Mouse (Mus musculus) limb, embryonic 15.5 days (tissue): ENCODE results near the gene Zp3r. TPM values are rescaled to one million over a fixed set of nuclear protein-coding genes. Genes with fewer than 3 reads are reported as not detected.
"Not testable (repeated sequence)": the region's sequence is repeated elsewhere in the genome, so short reads cannot be mapped to it uniquely, and the experiment has no call there.

Experiments
- ATAC-seq: fragments of 200-750 bp; cut with Nextera tagmentation; 2 replicates; pipeline ENCODE4 v1.8.0; 2017; ENCODE audit warnings: low read depth, moderate TSS enrichment; ENCODE audit not compliant: insufficient number of reproducible peaks, low FRiP score, low TSS enrichment
- H3K27ac ChIP-seq: fragments of 300-500 bp; sonication (generic); 2 replicates; pipeline ENCODE4 v1.5.1; 2015; ENCODE audit warnings: moderate library complexity, mild to moderate bottlenecking, inconsistent platforms
- H3K27me3 ChIP-seq: fragments of 300-500 bp; sonication (generic); 2 replicates; pipeline ENCODE4 v1.6.1; 2015; ENCODE audit warnings: inconsistent platforms
- H3K36me3 ChIP-seq: fragments of 300-500 bp; sonication (generic); 2 replicates; pipeline ENCODE4 v1.6.1; 2015; ENCODE audit warnings: inconsistent platforms
- H3K4me1 ChIP-seq: fragments of 300-500 bp; sonication (generic); 2 replicates; pipeline ENCODE4 v1.6.1; 2015; ENCODE audit warnings: inconsistent platforms
- H3K4me2 ChIP-seq: fragments of 300-500 bp; sonication (generic); 2 replicates; pipeline ENCODE4 v1.6.1; 2015; ENCODE audit warnings: mild to moderate bottlenecking, inconsistent platforms
- H3K4me3 ChIP-seq: fragments of 300-500 bp; sonication (generic); 2 replicates; pipeline ENCODE4 v1.5.1; 2015; ENCODE audit warnings: mild to moderate bottlenecking, inconsistent platforms
- H3K9ac ChIP-seq: fragments of 300-500 bp; sonication (generic); 2 replicates; pipeline ENCODE4 v1.6.1; 2015; ENCODE audit warnings: inconsistent platforms
- H3K9me3 ChIP-seq: fragments of 300-500 bp; sonication (generic); 2 replicates; pipeline ENCODE4 v1.6.1; 2016; ENCODE audit warnings: inconsistent platforms
- WGBS: fragments of 180-500 bp; shearing (Covaris S2); methylation state at CpG from one replicate; pipeline ENCODE4 v1.1.7; 2015; 5-methylcytosine and 5-hydroxymethylcytosine counted together
- polyA plus RNA-seq: library from polyadenylated mRNA; unstranded; fragments of >200 nt; fragmentation: Nextera tagmentation; extraction: Ambion mirVana; gene quantifications from 2 replicates; pipeline ENCODE4 v1.2.1, GENCODE M21; 2015

The Zp3r gene
- not detected in 2 replicates for polyA plus RNA-seq

DNA sequence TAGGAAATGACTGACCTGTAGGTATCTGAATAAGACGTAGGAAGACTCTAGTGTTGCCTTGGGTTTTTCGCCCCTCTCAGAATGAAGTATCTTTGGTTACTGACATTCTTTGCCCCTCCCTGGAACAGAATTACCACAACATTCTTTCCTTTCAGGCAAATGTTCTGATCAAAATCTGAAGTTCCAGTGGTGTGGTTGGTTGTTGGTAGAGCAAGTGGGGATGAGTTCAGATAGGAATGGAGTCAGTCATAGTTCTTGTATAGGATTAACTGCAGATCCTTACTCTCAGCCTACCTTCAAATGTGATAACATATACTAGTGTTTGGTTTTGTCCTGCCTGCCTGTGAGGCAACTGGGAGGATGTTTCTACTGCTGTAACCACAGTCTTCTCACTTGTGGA is at the start of gene Zp3r:
Gene Zp3r (minus strand): TSS at position 101 of the 400 bp plus-strand sequence.
- ATAC-seq: no peak
- Histone ChIP-seq H3K27me3 (no peaks in the 10 kb centered on the region), H3K4me2 (no peak within 1 kb of the TSS), H3K4me1 (no peaks in the 10 kb centered on the region), H3K9me3 (no peaks in the 10 kb centered on the region), H3K27ac (no peak within 1 kb of the TSS), H3K36me3 (no peaks in the 10 kb centered on the region), H3K9ac (no peak within 1 kb of the TSS), H3K4me3 (no peak within 1 kb of the TSS)
- 90% methylated on average over 2 of the region's 2 CpGs for WGBS

DNA sequence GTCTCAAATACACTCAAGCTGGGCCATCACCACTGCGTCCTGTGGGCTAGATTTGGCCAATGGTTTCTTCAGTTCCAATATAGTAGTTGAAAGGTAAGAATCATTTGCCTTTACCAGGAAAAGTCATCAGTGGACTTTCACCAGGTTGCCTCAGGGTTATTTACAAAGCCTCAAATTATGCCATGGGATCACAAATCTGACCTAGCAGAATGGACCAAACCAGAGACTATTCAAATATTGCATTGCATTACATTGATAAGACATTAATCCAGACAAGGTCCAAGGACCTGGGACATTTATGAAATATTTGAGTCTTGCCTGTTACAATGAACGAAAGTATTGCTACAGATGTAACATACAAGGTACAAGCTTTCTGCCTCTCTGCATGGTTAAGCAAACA is 49.1 kb upstream of the Zp3r start:
- no peak for ATAC-seq
- Histone ChIP-seq H3K4me1 (no peaks in the 10 kb centered on the region), H3K27me3 (no peaks in the 10 kb centered on the region), H3K4me2 (no peak overlapping the region), H3K9me3 (no peaks in the 10 kb centered on the region), H3K9ac (no peak overlapping the region), H3K27ac (no peak overlapping the region), H3K36me3 (no peaks in the 10 kb centered on the region), H3K4me3 (no peak overlapping the region)
- WGBS: 85% methylated on average over 2 of the region's 2 CpGs

DNA sequence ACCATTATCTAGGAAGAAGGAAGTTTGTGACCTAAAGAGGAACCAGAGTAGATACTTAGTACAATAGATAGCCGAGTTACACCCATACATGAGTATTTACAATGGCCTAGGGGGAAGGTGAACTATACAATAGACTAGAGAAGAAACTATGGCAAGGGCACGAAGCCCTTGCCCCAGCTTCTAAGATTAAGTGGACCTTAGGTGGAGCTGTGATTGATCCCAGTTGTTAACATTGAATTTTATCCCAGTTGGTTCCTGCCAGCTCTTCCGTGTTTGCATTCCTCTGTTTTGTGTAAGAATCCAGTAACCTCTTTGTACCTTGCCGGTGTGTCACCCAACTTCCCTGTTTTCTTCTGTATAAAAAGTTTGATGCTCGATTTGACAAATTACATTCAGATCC is 34.2 kb upstream of the Zp3r start:
- not testable (repeated sequence) for H3K9ac ChIP-seq, H3K4me3 ChIP-seq, H3K27me3 ChIP-seq, ATAC-seq, H3K36me3 ChIP-seq, H3K4me2 ChIP-seq, H3K9me3 ChIP-seq, H3K27ac ChIP-seq, H3K4me1 ChIP-seq
- WGBS: 85% methylated on average over 5 of the region's 5 CpGs

DNA sequence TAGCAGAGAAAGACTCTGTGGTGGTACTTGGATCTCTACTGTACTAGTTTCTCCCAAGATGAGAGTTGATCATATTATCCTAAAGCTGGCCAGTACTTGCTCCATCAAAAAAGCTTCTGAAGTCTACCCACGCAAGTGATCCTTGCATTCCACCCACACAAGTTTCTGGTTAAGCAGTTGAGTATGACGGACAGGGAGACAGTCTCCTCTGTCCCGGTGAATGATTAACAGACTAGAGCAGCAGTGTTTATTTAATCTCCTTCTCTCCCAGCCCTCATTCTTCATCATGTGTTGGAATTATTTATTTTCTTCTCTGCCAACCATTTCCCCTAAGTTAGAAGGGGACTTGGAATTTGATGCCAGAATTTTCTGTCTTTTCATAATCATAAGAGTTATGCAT is 32.0 kb upstream of the Zp3r start, which contains the start of gene C4bp:
Gene C4bp (minus strand): TSS at position 179 of the 400 bp plus-strand sequence.
- Histone ChIP-seq H3K4me3 (no peak within 1 kb of the TSS), H3K27me3 (no peaks in the 10 kb centered on the region), H3K9me3 (no peaks in the 10 kb centered on the region), H3K4me1 (no peaks in the 10 kb centered on the region), H3K36me3 (no peaks in the 10 kb centered on the region), H3K9ac (no peak within 1 kb of the TSS), H3K27ac (no peak within 1 kb of the TSS), H3K4me2 (no peak within 1 kb of the TSS)
- ATAC-seq: no peak
- WGBS: 79% methylated on average over 3 of the region's 3 CpGs

DNA sequence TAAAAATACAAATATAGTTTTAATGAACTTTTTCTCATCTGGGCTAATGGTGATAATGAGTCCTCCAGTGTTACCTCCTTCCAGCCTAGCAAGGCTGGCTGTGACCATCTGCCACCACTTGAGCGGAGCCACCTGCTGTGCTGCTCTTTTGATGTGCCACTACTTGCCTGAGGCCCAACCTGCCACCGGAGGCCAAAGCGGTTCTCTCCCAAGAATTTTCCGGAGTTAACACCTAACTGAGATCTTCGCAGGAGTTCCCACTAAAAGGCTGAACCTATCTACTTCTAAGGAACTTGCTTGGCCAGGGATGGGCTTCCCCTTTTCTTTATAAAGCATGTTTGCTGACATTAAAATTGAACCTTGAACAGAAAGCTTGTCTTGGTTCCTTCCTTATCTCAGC is 30.2 kb upstream of the Zp3r start:
- H3K4me3 ChIP-seq, H3K36me3 ChIP-seq, H3K4me2 ChIP-seq, H3K4me1 ChIP-seq, H3K9ac ChIP-seq, ATAC-seq, H3K9me3 ChIP-seq, H3K27me3 ChIP-seq, H3K27ac ChIP-seq: not testable (repeated sequence)
- 10% methylated on average over 5 of the region's 5 CpGs for WGBS

DNA sequence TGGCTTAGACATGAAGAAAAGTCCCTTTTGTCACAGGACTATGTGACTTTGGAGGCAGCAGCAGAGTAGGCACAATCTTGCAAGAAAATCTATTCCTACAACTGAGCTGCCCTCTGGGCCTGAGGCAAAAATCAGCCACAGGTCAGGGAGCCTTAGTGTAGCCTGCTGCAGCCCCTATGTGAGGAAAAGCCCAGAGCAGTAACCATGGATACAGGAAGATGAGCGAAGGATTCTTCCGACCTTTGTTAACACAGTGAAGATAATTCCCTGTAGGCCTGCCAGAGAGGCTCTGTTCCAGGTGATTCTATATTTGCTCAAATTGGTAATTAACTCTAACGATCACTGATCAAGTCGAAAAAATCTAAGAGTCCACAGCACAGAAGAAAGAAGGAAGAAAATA is 14.7 kb upstream of the Zp3r start:
- 81% methylated on average over 4 of the region's 4 CpGs for WGBS
- Histone ChIP-seq H3K36me3 (no peaks in the 10 kb centered on the region), H3K9ac (no peak overlapping the region), H3K4me1 (no peaks in the 10 kb centered on the region), H3K27me3 (no peaks in the 10 kb centered on the region), H3K4me2 (no peak overlapping the region), H3K27ac (no peak overlapping the region), H3K9me3 (no peaks in the 10 kb centered on the region), H3K4me3 (no peak overlapping the region)
- ATAC-seq: no peak

DNA sequence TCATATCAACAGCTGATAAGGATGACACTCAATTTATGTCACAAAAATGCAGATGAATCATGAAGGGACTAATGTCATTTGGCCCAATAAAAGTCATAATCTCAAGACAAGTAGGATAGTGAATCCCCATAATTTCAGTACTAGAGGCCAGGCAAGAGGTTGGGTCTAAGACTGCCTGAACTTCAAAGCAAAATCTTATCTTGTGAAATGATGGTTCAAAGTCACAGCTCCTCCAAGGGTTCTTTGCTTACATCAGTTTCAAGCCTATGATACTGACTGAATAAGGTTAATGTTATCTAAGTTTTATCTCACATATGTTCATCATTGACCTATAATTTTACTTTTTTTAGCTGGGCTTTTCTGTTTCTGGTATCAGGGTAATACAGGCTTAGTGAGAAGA is 11.5 kb upstream of the Zp3r start:
- Histone ChIP-seq H3K9ac (no peak overlapping the region), H3K27ac (no peak overlapping the region), H3K27me3 (no peaks in the 10 kb centered on the region), H3K4me1 (no peaks in the 10 kb centered on the region), H3K36me3 (no peaks in the 10 kb centered on the region), H3K4me3 (no peak overlapping the region), H3K9me3 (no peaks in the 10 kb centered on the region), H3K4me2 (no peak overlapping the region)
- ATAC-seq: no peak

DNA sequence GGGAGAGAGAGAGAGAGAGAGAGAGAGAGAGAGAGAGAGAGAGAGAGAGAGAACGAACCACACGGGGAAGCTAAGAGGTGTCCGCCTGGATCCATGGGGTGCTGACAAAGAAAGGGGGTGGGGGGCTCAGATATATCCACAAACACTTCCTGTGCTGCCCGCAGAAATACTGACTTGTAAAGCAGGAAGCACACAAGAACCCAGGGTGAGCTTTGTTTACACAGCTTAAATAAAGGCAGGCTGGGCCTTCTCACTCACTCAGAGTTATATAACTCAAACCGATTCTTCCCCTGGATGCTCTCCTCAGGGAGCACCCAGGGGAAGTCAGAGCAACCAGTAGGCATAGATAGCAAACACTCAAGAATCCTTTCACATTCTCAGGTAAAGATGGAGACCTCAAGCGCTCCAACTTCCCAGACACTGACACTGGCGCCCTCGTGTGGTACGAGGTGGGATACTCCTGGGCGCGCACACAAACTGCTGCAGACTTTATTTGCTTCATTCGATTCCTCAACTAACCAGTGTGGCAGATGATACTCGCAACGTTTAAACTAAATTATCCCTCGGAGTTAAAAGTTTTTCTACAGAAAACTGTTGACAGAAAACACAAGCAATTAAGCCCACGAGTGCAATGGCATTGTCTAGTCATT is 4.5 kb upstream of the Zp3r start:
- Histone ChIP-seq H3K4me3 (no peak overlapping the region), H3K4me2 (no peak overlapping the region), H3K36me3 (no peaks in the 10 kb centered on the region), H3K27ac (no peak overlapping the region), H3K9me3 (no peaks in the 10 kb centered on the region), H3K27me3 (no peaks in the 10 kb centered on the region), H3K4me1 (no peaks in the 10 kb centered on the region), H3K9ac (no peak overlapping the region)
- 31% methylated on average over 16 of the region's 16 CpGs for WGBS
- ATAC-seq: no peak

DNA sequence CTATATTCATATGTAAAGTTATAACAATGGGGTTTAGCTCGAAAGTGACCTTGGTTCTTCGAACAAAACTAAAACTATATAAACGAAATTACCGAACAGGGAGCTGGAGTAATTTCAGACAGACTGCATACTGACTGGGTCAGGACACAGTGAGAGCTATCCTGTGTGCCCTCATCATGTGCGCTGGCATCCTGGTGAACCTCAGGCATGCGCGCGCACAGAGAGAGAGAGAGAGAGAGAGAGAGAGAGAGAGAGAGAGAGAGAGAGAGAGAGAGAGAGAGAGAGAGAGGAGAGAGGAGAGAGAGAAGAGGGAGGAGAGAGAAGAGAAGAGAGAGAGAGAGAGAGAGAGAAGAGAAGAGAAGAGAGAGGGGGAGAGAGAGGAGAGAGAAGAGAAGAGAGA is 3.9 kb upstream of the Zp3r start:
- H3K4me2 ChIP-seq: no peak overlapping the region
- H3K36me3 ChIP-seq: no peaks in the 10 kb centered on the region
- H3K27me3 ChIP-seq: no peaks in the 10 kb centered on the region
- H3K9me3 ChIP-seq: no peaks in the 10 kb centered on the region
- H3K9ac ChIP-seq: no peak overlapping the region
- no peak overlapping the region for H3K4me3 ChIP-seq
- H3K4me1 ChIP-seq: no peaks in the 10 kb centered on the region
- no peak overlapping the region for H3K27ac ChIP-seq
- WGBS: 85% methylated on average over 8 of the region's 8 CpGs
- no peak for ATAC-seq

DNA sequence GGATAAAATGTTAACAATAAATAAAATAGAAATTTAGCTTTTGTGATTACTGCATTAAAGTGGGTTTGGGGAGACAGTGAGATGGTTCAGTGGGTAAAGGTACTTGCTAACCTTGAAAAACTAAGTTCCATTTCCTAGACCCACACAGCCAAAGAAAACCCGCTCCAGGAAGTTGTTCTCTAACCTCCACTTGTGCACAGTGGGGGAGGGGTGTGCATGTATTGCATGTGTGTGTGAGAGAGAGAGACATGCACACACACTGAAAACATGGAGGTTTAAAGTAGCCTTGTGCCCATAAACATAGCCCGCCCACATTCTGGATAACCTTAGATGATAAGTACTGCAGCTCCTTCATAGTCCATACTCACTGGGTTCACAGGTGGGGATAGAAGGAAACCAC is 33.1 kb downstream of the Zp3r start:
- Histone ChIP-seq H3K4me3 (no peak overlapping the region), H3K4me1 (no peaks in the 10 kb centered on the region), H3K27ac (no peak overlapping the region), H3K4me2 (no peak overlapping the region), H3K9ac (no peak overlapping the region), H3K9me3 (no peaks in the 10 kb centered on the region), H3K36me3 (no peaks in the 10 kb centered on the region), H3K27me3 (no peaks in the 10 kb centered on the region)
- 92% methylated on average over 2 of the region's 2 CpGs for WGBS
- no peak for ATAC-seq

DNA sequence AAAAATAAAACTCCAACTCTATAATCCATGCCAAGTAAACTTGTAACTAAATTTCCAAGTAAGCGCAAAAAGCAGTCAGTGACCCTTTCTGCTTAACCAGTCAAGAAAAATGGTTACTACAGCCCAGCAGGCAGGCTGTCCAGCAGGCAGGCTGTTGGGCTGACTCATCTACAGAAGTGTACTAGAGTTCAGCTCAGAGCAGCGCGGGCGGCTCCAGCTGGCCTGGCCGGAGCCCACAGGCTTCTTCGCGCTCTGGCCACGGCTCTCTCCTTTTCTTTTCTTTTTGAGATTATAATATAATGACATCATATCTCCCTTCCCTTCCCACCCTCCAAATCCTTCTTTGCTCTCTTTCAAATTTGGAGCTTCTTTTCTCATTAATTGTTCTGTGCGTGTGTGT is 40.8 kb downstream of the Zp3r start:
- 86% methylated on average over 9 of the region's 9 CpGs for WGBS
- Histone ChIP-seq H3K36me3 (no peaks in the 10 kb centered on the region), H3K9ac (no peak overlapping the region), H3K27ac (no peak overlapping the region), H3K4me3 (no peak overlapping the region), H3K27me3 (no peaks in the 10 kb centered on the region), H3K4me2 (no peak overlapping the region), H3K9me3 (no peaks in the 10 kb centered on the region), H3K4me1 (no peaks in the 10 kb centered on the region)
- no peak for ATAC-seq

DNA sequence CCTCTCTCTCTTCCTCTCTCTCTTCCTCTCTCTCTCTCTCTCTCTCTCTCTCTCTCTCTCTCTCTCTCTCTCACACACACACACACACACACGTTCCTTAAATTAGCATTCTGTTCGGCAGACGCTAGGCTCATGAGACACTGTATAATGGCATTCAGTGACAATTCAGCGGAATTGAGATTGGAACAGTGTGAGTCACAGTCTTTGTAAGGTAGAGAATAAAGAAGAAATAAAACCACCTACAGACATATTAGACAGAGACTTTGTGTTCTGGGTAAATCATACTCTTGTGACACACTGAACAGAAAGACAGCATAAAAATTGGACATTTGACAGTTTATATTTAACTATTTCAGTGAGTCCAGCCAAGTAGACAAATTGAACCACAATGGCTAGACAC is 53.0 kb downstream of the Zp3r start:
- ATAC-seq: no peak
- H3K4me2 ChIP-seq: no peak overlapping the region
- no peak overlapping the region for H3K4me3 ChIP-seq
- H3K4me1 ChIP-seq: no peaks in the 10 kb centered on the region
- H3K36me3 ChIP-seq: no peaks in the 10 kb centered on the region
- H3K27ac ChIP-seq: no peak overlapping the region
- H3K9ac ChIP-seq: no peak overlapping the region
- H3K9me3 ChIP-seq: no peaks in the 10 kb centered on the region
- WGBS: 73% methylated on average over 4 of the region's 4 CpGs
- H3K27me3 ChIP-seq: no peaks in the 10 kb centered on the region

DNA sequence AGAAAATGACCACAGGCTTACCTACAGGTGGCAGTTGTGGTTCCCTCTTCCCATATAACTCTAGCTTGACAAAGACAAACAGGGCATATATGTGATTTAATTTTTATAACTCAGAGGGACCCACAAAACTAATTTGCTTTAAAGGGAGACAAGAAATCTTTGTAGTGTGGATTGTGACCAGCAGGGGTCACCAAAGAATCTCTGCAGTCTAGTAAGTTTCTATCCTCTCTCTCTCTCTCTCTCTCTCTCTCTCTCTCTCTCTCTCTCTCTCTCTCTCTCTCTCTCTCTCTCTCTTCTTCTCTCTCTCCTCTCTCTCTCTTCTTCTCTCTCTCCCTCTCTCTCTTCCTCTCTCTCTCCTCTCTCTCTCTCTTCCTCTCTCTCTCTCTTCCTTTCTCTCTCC is 53.5 kb downstream of the Zp3r start:
- H3K9me3 ChIP-seq: no peaks in the 10 kb centered on the region

More for the DNA sequence above, 53.5 kb downstream of the Zp3r start:
- no peak for ATAC-seq
- Histone ChIP-seq H3K27ac (no peak overlapping the region), H3K4me1 (no peaks in the 10 kb centered on the region), H3K36me3 (no peaks in the 10 kb centered on the region), H3K9ac (no peak overlapping the region), H3K27me3 (no peaks in the 10 kb centered on the region), H3K4me3 (no peak overlapping the region), H3K4me2 (no peak overlapping the region)
